Mouse (Mus musculus): ENCODE data around the gene Gps2.

- TF ChIP-seq CTCF (IDR thresholded peaks at IDR 0.05; ENCODE audit: insufficient read depth, low read length) (no peak), POLR2A (IDR thresholded peaks at IDR 0.05; ENCODE audit: borderline replicate concordance, extremely low read depth, low read depth, low read length) (no peak)
These were observed 18.1 kb downstream of the Gps2 start for GRCm38 (mm10) chr11:69931769-69932168.

Measured in lung, adult 2 months (tissue).